Mouse (Mus musculus) stomach, embryonic 14.5 days (tissue): ENCODE measurements around the gene Tph1. TPM values are rescaled to one million over a fixed set of nuclear protein-coding genes. Genes with fewer than 3 reads are reported as not detected.

Experiments
- ATAC-seq: fragments of 200-750 bp; cut with Nextera tagmentation; 2 replicates; pipeline ENCODE4 v1.8.0; 2017; ENCODE audit warnings: low read depth, moderate TSS enrichment; ENCODE audit not compliant: insufficient number of reproducible peaks, insufficient read depth, low FRiP score
- H3K27ac ChIP-seq: fragments of 300-500 bp; sonication (generic); 2 replicates; pipeline ENCODE4 v1.5.1; 2014; ENCODE audit warnings: mild to moderate bottlenecking, low read length, moderate library complexity, mixed read lengths
- H3K27me3 ChIP-seq: fragments of 300-500 bp; sonication (generic); 2 replicates; pipeline ENCODE4 v1.6.1; 2014; ENCODE audit warnings: low read length, control low read depth, mixed read lengths; ENCODE audit not compliant: control insufficient read depth, insufficient read depth
- H3K36me3 ChIP-seq: fragments of 300-500 bp; sonication (generic); 2 replicates; pipeline ENCODE4 v1.6.1; 2014; ENCODE audit warnings: mild to moderate bottlenecking, control low read depth, low read length, moderate library complexity, mixed read lengths; ENCODE audit not compliant: control insufficient read depth, insufficient read depth
- H3K4me1 ChIP-seq: fragments of 300-500 bp; sonication (generic); 2 replicates; pipeline ENCODE4 v1.6.1; 2014; ENCODE audit warnings: low read length, control low read depth, mixed read lengths; ENCODE audit not compliant: control insufficient read depth, insufficient read depth
- H3K4me2 ChIP-seq: fragments of 300-500 bp; sonication (generic); replicated peaks from 2 replicates; pipeline ENCODE4 v1.6.1; 2014; ENCODE audit warnings: low read depth, low read length, control low read depth
- H3K4me3 ChIP-seq: fragments of 300-500 bp; sonication (generic); 2 replicates; pipeline ENCODE4 v1.5.1; 2014; ENCODE audit warnings: low read depth, low read length, control low read depth
- H3K9ac ChIP-seq: fragments of 300-500 bp; sonication (generic); replicated peaks from 2 replicates; pipeline ENCODE4 v1.6.1; 2014; ENCODE audit warnings: low read depth, mild to moderate bottlenecking, control low read depth, low read length, moderate library complexity, mixed read lengths
- H3K9me3 ChIP-seq: fragments of 300-500 bp; sonication (generic); 2 replicates; pipeline ENCODE4 v1.6.1; 2016; ENCODE audit warnings: low read depth, low read length, control low read depth; ENCODE audit not compliant: control insufficient read depth
- WGBS: fragments of 180-500 bp; shearing (Covaris S2); extraction: QIAGEN DNeasy Blood & Tissue Kit; methylation state at CpG from one replicate; pipeline ENCODE4 v1.1.7; 2014; 5-methylcytosine and 5-hydroxymethylcytosine counted together
- polyA plus RNA-seq: library from polyadenylated mRNA; unstranded; fragments of >200 nt; fragmentation: Nextera tagmentation; extraction: Ambion mirVana; gene quantifications from 2 replicates; pipeline ENCODE4 v1.2.1, GENCODE M21; 2014

Gene Tph1
- polyA plus RNA-seq, 1 experiment from 2014 or later = not detected

- no peak overlapping the region for H3K4me3 ChIP-seq
- no peak overlapping the region for H3K4me2 ChIP-seq
- no peaks in the 10 kb centered on the region for H3K4me1 ChIP-seq
- H3K9ac ChIP-seq = no peak overlapping the region
- 40% methylated on average over 5 of the region's 5 CpGs for WGBS
- H3K36me3 ChIP-seq = peaks cover 2% of the 10 kb centered on the region
- H3K9me3 ChIP-seq = no peaks in the 10 kb centered on the region
- no peak overlapping the region for H3K27ac ChIP-seq
- H3K27me3 ChIP-seq = no peaks in the 10 kb centered on the region
- ATAC-seq = no peak
Measured at GRCm38 (mm10) chr7:46615256-46615977, 56.9 kb downstream of the Tph1 start.

GRCm38 (mm10) chr7:46614263-46614662, 58.1 kb downstream of the Tph1 start:
- no peaks in the 10 kb centered on the region for H3K27me3 ChIP-seq
- ATAC-seq = no peak
- 88% methylated on average over 12 of the region's 12 CpGs for WGBS

DNA sequence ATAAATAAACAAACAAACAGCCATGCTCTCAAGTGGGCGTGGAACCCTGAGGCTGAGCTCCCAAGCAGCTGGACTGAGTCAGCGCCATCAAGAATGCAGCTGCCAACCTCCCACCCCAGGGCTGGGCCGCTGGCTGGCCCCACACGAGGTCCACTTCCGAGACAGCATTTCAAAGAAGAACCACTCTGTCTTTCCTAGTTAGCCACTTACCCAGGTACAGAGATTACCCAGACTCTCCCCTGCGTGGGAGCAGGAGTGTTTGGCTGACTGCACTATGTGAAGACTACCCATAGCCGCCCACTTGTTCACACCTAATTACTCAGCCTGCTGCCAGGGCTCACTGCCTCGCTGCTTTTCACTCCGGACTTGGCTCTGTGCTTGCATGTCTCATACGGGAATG, 59.2 kb downstream of the Tph1 start:
- H3K9ac ChIP-seq = no peak overlapping the region
- WGBS = 65% methylated on average over 10 of the region's 10 CpGs
- H3K27ac ChIP-seq = no peak overlapping the region
- H3K9me3 ChIP-seq = no peaks in the 10 kb centered on the region
- no peak overlapping the region for H3K4me2 ChIP-seq
- ATAC-seq = no peak
- H3K4me1 ChIP-seq = no peaks in the 10 kb centered on the region
- H3K4me3 ChIP-seq = no peak overlapping the region
- H3K36me3 ChIP-seq = no peaks in the 10 kb centered on the region; the same call in 1 of the 2 replicates
- H3K27me3 ChIP-seq = no peaks in the 10 kb centered on the region

More at GRCm38 (mm10) chr7:46614263-46614662, 58.1 kb downstream of the Tph1 start:
- Histone ChIP-seq H3K27ac (no peak overlapping the region), H3K4me1 (no peaks in the 10 kb centered on the region), H3K36me3 (peaks cover 2% of the 10 kb centered on the region), H3K9me3 (no peaks in the 10 kb centered on the region), H3K4me3 (no peak overlapping the region), H3K4me2 (no peak overlapping the region), H3K9ac (no peak overlapping the region)

- H3K27ac ChIP-seq = no peak overlapping the region
- H3K36me3 ChIP-seq = no peaks in the 10 kb centered on the region; the same call in 1 of the 2 replicates
- WGBS = 68% methylated on average over 6 of the region's 6 CpGs
- ATAC-seq = no peak
- no peak overlapping the region for H3K4me2 ChIP-seq
- no peaks in the 10 kb centered on the region for H3K27me3 ChIP-seq
- H3K9ac ChIP-seq = no peak overlapping the region
- H3K9me3 ChIP-seq = no peaks in the 10 kb centered on the region
- H3K4me1 ChIP-seq = no peaks in the 10 kb centered on the region
- H3K4me3 ChIP-seq = no peak overlapping the region
Measured at GRCm38 (mm10) chr7:46612421-46612937, 59.9 kb downstream of the Tph1 start.

DNA sequence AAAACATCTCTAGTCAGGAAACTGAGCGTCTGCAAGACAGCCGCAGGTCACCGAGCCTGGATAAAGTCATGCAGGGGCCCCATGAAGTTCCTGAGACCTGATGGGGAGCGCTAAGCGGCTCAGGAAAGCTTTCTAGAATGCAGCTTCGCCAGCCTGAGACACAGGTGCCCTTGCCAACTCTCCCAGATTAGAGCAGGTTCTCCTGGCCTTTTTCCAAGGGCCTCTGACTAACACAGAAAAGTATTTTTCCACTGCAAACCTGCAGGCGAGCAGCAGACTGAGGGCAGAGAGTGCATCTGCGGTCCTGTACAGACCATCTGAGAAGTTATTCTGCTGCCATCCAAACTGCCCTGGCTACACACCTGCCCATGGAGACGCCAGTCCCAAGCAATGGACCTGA, 60.4 kb downstream of the Tph1 start:
- H3K9me3 ChIP-seq = no peaks in the 10 kb centered on the region
- no peaks in the 10 kb centered on the region for H3K27me3 ChIP-seq
- H3K9ac ChIP-seq = no peak overlapping the region
- no peak for ATAC-seq
- no peaks in the 10 kb centered on the region for H3K36me3 ChIP-seq
- no peak overlapping the region for H3K4me3 ChIP-seq
- H3K4me1 ChIP-seq = no peaks in the 10 kb centered on the region
- WGBS = 82% methylated on average over 9 of the region's 9 CpGs
- no peak overlapping the region for H3K27ac ChIP-seq
- no peak overlapping the region for H3K4me2 ChIP-seq

GRCm38 (mm10) chr7:46609317-46609716, 63.0 kb downstream of the Tph1 start:
- Histone ChIP-seq H3K36me3 (no peaks in the 10 kb centered on the region), H3K4me3 (no peak overlapping the region), H3K27ac (no peak overlapping the region), H3K4me1 (no peaks in the 10 kb centered on the region), H3K9ac (no peak overlapping the region), H3K9me3 (no peaks in the 10 kb centered on the region), H3K27me3 (no peaks in the 10 kb centered on the region), H3K4me2 (no peak overlapping the region)
- whole genome bisulfite sequencing = 78% methylated on average over 4 of the region's 4 CpGs
- no peak for ATAC-seq

GRCm38 (mm10) chr7:46607428-46608055, 64.8 kb downstream of the Tph1 start:
- no peak for ATAC-seq
- Histone ChIP-seq H3K9ac (no peak overlapping the region), H3K4me3 (no peak overlapping the region), H3K4me2 (no peak overlapping the region), H3K9me3 (no peaks in the 10 kb centered on the region), H3K36me3 (no peaks in the 10 kb centered on the region), H3K27ac (no peak overlapping the region), H3K27me3 (no peaks in the 10 kb centered on the region), H3K4me1 (no peaks in the 10 kb centered on the region)
- WGBS = 59% methylated on average over 11 of the region's 11 CpGs

DNA sequence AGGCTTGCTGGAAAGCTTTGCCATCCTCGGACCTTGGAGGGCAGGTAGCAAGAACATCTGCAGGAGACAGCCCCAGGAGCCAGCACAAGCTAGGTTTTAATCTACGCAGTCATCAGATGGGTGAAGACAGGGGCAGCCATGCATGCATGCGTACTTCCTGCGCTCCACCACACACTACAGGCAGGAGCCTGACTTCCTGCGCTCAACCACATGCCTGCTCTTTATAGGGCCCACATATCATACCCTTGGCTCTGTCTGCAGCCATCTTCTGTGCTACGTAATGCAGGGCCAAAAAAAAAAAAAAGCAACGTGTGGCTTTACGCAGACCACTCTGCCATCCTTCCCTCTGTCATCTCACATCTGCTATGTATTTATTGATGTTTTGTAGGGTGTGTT, 65.3 kb downstream of the Tph1 start:
- no peak overlapping the region for H3K4me3 ChIP-seq
- H3K9ac ChIP-seq = no peak overlapping the region
- ATAC-seq = no peak
- H3K27me3 ChIP-seq = no peaks in the 10 kb centered on the region
- no peaks in the 10 kb centered on the region; the same call in 1 of the 2 replicates for H3K36me3 ChIP-seq
- H3K4me1 ChIP-seq = no peaks in the 10 kb centered on the region
- H3K27ac ChIP-seq = no peak overlapping the region
- H3K9me3 ChIP-seq = no peaks in the 10 kb centered on the region
- no peak overlapping the region for H3K4me2 ChIP-seq
- WGBS = 65% methylated on average over 8 of the region's 8 CpGs
